Mouse (Mus musculus) WW6 (cell line): ENCODE measurements around the gene Rtn4ip1.
"Not testable (repeated sequence)": the region's sequence is repeated elsewhere in the genome, so short reads cannot be mapped to it uniquely, and the experiment has no call there.

Source experiments
- DNase-seq: peaks from one replicate; pipeline ENCODE4 v3.0.0-alpha.2; 2013; ENCODE audit warnings: low read depth, low spot score

The Rtn4ip1 gene

DNA sequence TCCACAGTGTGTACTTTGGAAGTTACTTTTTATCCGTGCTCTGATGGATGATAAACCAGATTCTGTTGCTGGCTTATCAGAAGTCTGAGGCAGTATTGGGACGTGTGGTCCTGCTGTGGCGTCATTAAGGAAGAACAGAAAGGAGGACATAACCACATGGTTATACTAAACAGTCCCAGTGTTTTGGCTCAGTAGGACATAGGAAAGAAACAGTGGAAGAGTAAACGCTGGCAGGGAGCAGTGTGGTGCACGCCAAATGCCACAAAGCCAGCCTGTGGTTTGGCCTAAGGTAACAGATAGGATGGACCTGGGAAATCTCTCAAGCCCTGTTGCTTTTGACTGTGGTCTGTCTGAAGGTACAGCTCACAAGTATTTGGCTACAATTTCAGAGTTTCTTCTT, 27.0 kb downstream of the Rtn4ip1 start:
- DNase-seq: no peak

DNA sequence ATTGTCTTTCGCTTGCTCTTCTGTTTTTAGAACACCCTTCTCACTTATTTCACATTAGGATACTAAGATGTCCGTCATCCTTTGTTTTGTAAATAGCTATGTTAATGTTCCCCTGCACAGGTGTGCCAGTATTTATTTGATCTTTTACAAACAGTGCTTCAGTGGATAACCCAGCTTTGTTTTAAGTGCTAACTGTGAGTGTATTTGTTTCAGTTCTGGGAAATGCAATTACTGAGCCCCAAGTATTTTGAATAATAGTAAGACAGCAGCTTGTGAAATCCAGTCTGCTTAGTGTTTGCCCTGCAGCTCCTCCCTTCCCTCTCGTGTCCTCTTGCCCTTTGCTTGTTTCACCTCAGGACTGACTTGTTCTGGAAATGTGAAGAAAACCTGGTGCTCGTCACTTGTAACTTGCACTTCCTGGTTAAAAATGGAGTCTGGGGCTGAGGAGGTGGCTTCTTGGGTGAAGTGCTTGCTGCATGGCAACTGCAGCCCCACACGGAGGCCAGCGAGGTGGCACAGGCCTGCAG, 37.6 kb downstream of the Rtn4ip1 start:
- DNase-seq: no peak

DNA sequence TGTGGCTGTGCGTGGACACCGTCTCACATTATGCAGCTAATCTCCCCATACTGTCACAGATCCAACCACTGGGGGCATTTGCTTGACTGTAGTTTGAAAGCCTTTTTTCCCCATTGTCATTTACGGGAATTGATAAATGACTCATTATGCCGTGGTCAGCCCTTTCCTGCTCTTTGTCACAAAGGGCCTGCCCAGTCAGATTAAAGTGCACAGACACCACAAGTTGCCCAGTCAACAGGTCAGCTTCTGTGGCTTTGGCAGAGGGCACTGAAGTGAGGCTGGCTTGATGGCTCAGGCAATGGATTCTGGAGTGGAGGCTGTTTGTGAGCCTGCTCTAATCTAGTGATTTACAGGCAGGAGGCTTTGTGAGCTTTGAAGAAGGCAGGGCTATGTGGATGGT, 42.1 kb downstream of the Rtn4ip1 start:
- no peak for DNase-seq

DNA sequence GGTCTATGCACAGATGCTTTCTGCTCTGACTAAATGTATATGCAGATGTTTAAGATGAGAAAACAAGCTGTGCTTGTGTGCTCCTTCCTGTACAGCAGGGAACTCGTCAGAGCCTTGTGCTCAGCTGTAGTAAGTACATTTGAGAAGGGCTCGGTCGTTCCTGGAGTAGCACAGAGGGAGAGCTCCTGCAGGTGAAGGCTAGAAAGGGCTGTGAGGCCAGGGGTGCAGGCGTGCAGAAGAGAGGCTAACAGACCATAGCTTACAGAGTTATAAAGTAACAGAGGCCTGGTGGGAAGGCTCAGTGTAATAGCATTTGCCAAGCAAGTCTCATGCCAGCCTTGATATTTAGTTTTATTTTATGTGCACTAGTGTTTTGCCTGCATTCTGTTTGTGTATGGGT, 43.8 kb downstream of the Rtn4ip1 start:
- DNase-seq: no peak

DNA sequence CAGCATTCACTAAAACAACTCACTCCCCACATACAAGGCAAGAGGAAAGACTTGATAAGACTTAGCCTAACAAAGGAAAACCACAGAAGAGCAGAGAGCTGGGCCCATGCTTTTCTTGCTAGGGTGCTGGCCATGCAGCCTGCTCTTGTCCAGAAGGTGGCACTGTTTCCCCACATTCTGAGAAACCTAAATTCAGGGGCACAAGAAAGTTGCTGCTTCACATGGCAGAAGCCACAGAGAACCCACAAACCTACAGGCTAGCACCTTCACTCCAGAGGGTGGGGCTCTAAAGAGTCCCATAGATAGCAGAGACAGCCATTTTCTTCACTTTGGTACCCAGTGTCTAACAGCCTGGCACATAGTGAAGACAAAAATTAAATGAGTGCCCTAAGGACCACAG, 52.3 kb downstream of the Rtn4ip1 start:
- no peak for DNase-seq

DNA sequence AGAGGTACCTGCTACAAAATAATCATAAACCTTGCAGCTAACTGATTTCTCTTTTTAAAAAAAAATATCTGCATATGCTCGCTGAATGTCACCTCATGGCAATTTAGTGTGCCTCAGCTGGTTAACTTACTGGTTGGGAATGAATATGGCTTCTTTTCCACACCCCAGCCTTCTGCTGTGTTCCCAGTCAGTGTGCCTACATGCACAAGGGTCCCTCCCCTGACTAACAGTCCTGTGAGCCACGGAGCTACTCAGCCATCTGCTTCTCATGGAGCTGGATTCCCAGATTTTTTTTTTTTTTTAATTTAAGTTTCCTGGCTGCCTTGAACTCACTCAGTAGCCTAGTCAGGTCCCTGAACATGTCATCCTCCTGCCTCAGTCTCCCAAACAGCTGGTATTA, 63.3 kb downstream of the Rtn4ip1 start:
- no peak for DNase-seq

DNA sequence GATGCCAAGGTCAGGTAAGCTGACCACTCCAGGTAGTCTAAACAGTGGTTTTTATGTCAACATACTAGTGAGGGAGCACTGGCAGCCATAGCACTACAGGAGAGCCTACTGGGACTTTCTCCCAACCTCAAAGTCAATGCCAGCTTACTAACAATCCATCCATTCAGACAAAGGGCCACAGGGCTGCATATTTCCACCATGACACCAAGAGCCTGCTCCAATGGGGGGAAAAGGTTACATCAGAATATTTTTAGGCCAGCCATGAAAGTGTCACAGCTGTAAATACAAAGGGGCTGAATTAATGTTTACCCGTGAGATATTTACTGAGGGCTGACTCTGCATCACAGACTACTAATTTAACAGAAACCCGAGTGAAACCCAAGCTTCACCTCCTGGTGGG, 71.6 kb downstream of the Rtn4ip1 start:
- DNase-seq: no peak

DNA sequence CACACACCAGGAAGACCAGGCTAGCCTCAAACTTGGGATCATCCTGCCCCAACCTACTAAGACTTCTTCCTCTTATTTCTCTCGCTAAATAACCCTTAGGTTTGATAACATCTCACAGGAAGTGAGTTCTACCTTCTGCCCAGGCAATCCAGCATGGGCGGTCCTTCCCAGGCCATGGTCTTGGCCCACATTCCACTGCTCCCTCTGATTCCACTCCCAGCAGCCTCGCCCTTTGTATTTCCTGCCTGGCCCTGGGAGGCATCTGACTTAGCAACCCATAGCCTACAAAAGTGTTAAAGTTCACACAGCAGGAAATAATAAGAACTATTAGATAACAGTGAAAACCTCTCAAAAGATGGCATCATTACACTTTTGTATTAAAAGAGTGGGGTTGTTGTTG, 75.7 kb downstream of the Rtn4ip1 start:
- no peak for DNase-seq

DNA sequence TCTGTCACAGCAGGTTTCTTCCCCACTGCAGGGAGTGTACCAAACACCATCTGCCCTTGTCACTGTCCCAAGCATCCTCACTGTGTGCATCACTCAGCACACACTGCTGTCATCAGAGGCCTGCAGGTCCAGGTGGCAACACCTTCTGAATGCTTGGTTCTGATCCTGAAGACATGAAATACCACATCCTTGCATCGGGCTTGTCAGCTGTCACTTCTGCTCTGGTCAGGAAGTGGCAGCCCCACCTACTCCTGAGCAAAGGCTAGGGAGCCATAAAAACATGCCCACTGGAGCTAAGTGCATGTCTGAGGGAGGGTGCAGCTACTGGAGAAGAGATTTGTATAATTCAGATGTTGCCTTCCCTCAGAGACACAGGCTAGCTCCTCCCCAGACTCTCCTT, 78.5 kb downstream of the Rtn4ip1 start:
- DNase-seq: no peak

DNA sequence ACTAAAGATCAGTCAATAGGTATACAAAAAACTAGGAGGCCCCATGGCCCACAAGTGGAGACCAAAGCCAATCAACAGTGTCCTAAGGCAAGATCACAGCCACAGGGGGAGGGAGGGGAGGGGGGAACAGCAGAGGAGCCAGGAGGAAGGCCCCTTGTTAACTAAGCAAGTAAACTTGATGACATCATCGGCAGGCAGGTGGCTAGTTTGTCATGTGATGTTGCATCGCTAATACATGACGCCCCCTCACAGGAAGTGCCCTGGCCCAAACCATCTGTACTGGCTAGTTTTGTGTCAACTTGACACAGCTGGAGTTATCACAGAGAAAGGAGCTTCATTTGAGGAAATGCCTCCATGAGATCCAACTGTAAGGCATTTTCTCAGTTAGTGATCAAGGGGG, 79.1 kb downstream of the Rtn4ip1 start:
- DNase-seq: not testable (repeated sequence)

DNA sequence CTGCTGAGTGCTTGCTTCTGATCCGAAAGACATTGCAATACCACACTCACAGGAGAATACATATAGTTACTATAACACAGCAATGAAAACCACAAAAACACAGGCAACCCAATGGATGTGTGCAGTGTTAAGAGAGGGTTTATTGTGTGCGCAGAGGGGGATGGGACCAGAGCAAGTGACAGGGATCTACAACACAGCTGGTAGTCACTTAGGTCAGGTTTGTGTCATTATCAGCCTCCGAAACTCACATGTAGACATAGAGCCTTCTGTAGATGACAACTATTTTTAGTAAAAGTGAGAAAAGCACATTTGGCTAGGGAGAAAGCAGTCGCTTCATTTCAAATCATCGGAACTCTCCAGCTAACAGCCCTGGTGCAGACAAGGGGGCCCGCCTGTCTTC, 80.9 kb downstream of the Rtn4ip1 start:
- DNase-seq: no peak

DNA sequence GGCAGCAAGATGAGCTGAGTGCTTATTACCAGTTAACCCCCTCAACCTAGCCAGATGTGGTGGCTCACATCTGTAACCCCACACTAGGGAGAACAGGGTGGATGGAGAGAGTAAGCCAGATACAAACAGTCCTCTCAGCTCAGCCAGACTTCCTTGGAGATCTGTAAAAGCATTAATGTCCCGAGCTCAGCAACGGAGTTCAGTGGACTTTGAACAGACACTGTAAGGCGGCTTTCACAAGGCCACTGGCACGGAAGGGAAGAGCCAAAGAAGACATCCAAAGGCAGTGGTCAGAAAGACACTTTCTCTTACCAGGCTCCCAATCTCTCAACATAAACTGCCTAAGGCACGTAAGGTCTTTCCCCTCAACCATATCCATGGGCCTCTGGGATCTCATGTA, 81.6 kb downstream of the Rtn4ip1 start:
- no peak for DNase-seq

DNA sequence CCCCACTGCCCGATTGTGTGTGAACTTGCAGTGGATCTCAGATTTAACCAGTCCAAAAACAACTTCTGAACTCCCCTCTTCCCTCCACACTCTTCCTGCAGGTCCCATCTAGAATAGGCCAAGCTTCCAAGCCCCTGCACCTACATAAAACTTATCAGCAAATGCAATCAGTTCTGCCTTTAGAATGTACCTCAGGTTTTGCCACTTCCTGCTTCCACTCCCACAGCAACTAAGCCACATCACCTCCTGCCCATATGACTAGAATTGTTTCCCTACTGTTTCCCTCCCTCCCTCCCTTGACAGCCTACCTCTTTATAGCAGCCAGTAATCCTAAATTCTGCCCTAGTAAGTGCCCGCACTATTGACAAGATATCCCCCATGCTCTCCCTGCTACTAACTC, 82.3 kb downstream of the Rtn4ip1 start:
- no peak for DNase-seq

DNA sequence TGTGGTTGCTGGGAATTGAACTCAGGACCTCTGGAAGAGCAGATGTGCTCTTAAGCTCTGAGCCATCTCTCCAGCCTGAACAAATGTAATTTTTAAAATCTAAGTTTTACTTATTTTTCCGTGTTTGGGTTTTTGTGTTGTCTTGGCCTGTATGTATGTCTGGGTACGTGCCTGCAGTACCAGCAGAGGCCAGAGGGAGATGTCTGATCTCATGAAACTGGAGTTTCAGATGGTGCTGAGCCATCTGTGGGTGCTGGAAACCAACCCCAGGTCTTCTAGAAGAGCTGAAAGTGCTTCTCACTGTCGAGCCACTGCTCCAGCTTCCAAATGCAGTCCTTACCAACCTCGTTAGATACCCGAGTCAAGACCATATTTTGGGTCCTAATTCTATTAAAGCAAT, 89.7 kb downstream of the Rtn4ip1 start:
- no peak for DNase-seq

DNA sequence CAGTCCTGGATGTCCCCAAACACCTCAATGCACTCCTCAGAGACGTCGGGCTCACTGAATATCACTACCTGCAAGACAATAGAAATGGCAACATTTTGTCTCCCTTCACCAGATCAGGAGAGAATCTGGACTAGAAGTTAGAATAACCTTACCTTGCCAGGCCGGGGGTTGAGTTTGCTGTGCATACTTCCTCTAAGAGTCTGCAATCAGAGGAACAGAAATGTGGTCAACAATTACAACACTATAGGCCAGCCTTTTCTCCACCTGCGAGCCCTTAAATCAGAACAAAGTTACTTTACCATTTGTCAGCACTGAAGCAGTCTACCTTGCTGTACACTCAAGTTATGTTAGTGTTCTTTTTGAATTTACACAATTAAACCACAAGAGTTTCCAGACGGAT, 90.9 kb downstream of the Rtn4ip1 start:
- DNase-seq: no peak

DNA sequence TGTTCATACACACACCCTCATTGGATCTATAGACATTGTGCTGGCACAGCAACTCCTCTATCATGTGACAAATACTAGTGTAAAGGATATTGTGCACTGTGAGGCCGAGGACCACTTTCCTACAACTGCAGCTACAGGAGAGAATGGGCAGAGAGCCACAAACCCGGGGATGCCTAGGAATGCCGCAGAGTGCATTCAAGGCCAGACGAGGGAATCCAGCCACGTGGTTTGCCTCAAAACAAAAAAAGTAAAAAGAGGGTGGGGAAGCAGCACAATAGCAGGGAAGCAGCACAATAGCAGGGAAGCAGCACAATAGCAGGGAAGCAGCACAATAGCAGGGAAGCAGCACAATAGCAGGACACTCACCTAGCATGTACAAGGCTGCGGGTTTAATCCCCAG, 91.6 kb downstream of the Rtn4ip1 start:
- no peak for DNase-seq

DNA sequence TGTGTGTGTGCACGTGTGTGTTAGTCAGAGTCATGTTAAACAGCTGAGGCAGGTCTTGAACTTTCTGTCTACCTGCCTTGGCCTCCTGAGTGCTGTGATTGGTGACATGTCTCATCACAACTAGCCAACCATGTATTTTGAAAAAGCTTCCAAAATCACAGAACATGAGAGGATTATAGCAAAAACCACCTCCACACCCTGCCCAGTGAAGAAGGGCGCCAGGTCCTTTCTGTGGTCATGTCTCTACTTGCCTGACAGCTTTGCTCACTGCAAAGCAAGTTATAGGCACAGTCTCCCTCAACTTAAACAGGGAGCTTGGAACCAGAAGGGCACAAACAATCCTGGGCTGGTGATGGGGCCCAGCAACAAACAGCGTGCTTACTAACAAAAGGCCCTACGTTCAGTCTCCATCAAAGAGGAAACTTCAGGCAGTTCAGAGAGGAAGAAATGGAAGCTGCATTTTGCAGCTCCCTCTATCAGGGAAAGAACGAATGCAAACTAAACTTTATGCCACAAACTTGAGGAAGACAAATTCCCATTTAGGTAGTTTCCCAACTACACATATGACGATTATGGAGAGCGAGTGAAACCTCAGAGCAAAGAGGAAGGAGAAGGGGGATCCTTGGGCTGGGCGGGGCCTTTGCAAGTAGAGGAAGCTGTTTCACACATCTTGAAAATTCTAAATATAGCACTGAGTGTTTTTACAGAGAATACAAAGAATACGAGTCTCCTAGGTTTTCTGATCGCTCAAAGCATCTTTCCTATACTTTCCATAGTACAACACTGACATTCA, 94.4 kb downstream of the Rtn4ip1 start:
- no peak for DNase-seq

DNA sequence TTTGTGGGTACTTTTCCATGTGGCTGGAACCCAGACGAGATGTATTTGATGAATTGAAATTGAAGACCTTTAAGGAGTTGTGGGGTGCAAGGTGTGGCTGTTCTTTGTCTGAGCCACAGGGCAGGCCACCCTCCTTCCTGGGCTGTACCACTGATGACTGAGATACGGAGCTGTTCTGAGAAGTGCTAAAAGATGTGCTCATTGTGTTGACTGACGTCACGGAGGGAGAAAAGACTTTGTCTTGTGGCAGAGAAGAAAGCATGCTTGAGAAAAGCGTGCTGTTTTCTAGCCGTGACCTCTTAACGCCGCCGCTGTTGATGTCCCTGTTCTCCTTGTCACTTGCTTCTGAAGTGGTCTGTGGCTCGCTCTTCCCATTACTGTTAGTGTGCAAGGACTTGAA, 95.7 kb downstream of the Rtn4ip1 start:
- no peak for DNase-seq

DNA sequence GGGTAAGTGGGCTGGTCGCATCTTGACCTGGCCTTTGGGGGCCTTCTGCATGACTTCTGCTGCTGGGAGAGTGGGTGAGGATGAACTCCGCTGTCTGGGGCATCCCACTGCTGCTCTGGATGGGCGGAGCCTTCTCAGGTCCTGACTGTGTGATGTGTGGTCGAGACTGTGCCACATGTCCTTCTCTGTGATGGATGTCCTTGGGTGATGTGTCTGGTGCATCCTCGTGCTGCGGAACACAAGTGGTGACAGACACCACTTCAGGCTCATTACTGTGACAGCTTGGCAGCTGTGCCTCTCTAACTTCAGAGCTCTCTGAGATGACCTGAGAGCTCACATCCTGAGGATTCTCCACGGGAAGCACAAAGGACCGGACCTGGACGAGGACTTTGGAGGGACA, 96.4 kb downstream of the Rtn4ip1 start:
- DNase-seq: no peak

DNA sequence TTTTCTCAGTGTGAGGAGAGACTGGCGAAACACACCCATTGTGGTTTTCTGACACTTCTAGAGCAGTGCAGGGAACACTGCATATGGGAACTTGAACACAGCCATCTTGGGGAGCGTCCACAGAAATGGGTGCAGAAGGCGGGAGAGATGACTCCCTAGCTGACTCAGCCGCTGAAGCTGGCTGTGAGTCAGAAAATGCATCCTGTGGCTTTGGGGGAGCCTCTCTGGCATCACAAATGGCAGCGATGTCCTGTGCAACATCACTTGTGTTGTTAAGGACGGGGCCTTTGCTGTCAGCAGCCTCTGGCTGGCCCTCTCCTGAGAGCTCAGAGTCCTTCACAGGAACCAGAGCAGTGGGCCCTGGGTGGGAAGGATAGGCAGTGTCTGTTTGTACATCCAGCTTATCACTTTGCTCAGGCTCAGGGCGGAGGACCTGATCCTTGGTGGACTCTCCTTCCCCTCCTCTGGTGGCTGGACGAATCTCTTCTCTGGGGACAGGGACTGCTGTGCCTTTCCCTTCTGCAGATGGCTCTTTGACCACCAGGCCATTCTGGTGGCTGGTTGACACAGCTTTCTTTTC, 97.0 kb downstream of the Rtn4ip1 start:
- DNase-seq: no peak

DNA sequence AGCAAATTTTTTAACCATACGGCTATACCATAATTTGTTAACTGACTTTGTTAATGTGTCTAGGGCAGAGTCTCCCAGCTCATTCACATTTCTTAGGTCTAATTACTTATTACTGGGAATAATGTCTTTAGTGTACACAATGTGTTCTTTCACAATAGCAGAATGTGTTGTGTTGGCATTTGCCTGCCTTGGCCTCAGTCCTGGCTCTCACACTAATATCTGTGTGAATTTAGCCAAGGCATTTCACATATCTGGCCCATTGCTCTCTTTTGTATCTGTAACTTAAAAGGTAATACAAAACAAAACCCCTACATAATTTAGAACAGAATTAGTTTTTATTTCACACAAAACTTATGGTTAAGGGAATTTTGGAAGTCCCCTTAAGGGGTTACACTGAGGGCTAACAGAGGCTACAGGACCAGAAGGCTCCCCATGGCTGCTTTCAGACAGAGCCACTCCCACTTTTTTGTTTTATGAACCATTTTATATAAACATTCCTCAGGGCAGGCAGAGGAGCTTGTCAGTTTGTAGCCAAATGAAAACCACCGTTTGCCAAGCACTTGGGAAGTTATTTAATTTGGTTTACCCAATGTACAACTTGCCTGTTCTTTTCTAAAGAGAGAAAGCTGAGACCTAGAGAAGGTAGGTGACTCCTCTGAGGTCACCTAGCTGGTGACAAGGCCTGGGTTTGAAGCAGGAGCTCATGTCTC, 98.7 kb downstream of the Rtn4ip1 start:
- DNase-seq: no peak

DNA sequence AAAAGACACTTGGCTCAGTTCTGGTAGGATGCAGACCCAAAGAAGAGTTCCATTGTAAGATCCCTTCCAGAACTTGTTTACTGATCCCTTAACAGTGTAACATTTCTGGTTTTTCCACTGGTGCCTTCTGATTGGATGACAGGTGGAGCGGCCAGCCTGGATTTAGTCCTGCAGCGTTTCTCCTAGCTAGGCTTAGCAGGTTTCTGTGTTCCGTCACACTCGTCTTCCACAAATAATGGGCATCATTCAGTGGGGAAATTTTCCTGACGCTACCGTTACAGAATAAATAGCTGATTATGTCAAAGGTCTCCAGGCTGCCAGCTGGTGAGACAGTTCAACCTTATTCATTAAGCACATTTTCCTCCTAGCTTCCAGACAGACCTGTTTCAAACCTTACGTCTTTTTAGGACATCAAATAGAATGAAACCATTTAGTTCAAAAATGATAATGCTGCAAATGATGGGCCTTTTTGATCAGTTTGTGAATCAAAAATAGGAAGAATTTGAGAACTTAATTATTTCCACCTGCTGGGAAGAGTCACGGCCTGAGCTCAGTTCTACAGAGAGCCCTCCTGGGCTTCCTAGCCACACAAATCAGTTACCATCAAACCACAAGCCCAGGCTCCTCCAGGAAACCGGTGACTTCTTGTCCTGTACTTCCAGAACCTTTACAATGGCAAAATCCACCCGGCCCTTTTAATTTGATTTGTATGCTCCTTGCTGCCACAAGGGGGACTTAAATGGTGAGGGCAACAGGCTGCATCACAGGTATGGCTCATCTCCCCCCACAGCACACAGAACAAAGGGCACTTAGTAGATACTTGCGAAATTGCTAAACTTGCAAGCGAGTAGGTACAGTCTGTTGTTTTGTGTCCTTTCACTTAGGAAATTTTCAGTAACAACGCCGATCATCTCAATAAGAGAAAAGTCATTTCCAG, 100.7 kb downstream of the Rtn4ip1 start:
- no peak for DNase-seq
